ENCODE assay signal across 12 mouse cellular contexts in genomic region chr17:71038812-71039211, GRCm38 (mm10). TPM values are rescaled to one million over a fixed set of nuclear protein-coding genes. Genes with fewer than 3 reads are reported as not detected.
DNase-seq lines count a peak whose midpoint lies in the region; ATAC-seq lines count a peak whose summit lies in the region.
"Had no signal": no experiment of that assay in that cellular context is flagged by ENCODE, and none has a peak within 500 bp of the region (broad histone marks: within the 10 kb centered on the region; RNA-seq: fewer than 3 reads in every experiment).

No protein-coding gene starts in this region.

- no peaks in the 10 kb centered on the region for H3K9me3 ChIP-seq in heart, embryonic 11.5 days (replicated peaks; ENCODE audit: control insufficient read depth, low read length)
- H3K9me3 ChIP-seq in midbrain, embryonic 11.5 days (ENCODE audit: control insufficient read depth, low read length): no peaks in the 10 kb centered on the region
- H3K9me3 ChIP-seq in midbrain, embryonic 16.5 days (replicated peaks; ENCODE audit: control insufficient read depth, low read length, poor library complexity, severe bottlenecking): no peaks in the 10 kb centered on the region

- WGBS in heart, embryonic 11.5 days (ENCODE audit: insufficient replicate concordance): 49% methylated on average over 5 of the region's 5 CpGs
- WGBS in midbrain, embryonic 11.5 days: 76% methylated on average over 5 of the region's 5 CpGs
- 87% methylated on average over 5 of the region's 5 CpGs for WGBS in midbrain, embryonic 16.5 days

- H3K4me2 ChIP-seq in heart, embryonic 11.5 days: no peak overlapping the region
- H3K4me2 ChIP-seq in midbrain, embryonic 11.5 days: no peak overlapping the region
- H3K4me2 ChIP-seq in midbrain, embryonic 16.5 days (ENCODE audit: low read length): no peak overlapping the region

- H3K9ac ChIP-seq in heart, embryonic 11.5 days (ENCODE audit: low read depth, low read length): no peak overlapping the region
- H3K9ac ChIP-seq in midbrain, embryonic 11.5 days (ENCODE audit: low read length): no peak overlapping the region
- no peak overlapping the region for H3K9ac ChIP-seq in midbrain, embryonic 16.5 days (ENCODE audit: low read depth, low read length)

- intact Hi-C loops in heart, postnatal 10 days (cut with DNase I): no loop called here
- intact Hi-C loops in left cerebral cortex, postnatal 10 days (cut with DNase I): no loop called here

- no peak overlapping the region for H3K27ac ChIP-seq in heart, embryonic 11.5 days (ENCODE audit: low read depth, low read length)
- no peak overlapping the region for H3K27ac ChIP-seq in midbrain, embryonic 11.5 days (ENCODE audit: low read depth, low read length)
- H3K27ac ChIP-seq in midbrain, embryonic 16.5 days (ENCODE audit: low read length): no peak overlapping the region

- DNase-seq in heart, adult 11 months: peak; percentile 99
- DNase-seq in midbrain, embryonic 11.5 days (ENCODE audit: low spot score, missing footprints): peak; percentile 77
- peak; percentile 79 to 80 for DNase-seq in heart, postnatal 10 days
- DNase-seq in left cerebral cortex, postnatal 10 days (ENCODE audit: extremely low spot score in 1 of 2, low spot score in 2 of 2): no peak
- DNase-seq in urinary bladder, postnatal 10 days (ENCODE audit: low spot score): no peak
- DNase-seq: adrenal gland, adult 2 months; thymus, adult 2 months had no signal

- no peak overlapping the region for H3K4me3 ChIP-seq in heart, embryonic 11.5 days (ENCODE audit: low read depth, low read length)
- H3K4me3 ChIP-seq in midbrain, embryonic 11.5 days (ENCODE audit: low read depth, low read length): no peak overlapping the region
- H3K4me3 ChIP-seq in midbrain, embryonic 16.5 days (ENCODE audit: low read depth, low read length): no peak overlapping the region

- ATAC-seq in heart, embryonic 11.5 days (replicated peaks; ENCODE audit: insufficient number of reproducible peaks, low FRiP score, low TSS enrichment): no peak
- ATAC-seq in midbrain, embryonic 11.5 days (ENCODE audit: low FRiP score): no peak
- no peak for ATAC-seq in midbrain, embryonic 16.5 days
- ATAC-seq in activated CD4-positive, CD25-positive, alpha-beta regulatory T cell, adult 4 months: no peak
- ATAC-seq: intestine, postnatal 0 days; lung, postnatal 0 days had no signal

- H3K4me1 ChIP-seq in heart, embryonic 11.5 days (ENCODE audit: control insufficient read depth, insufficient read depth, low read length): peaks cover 12% of the 10 kb centered on the region
- H3K4me1 ChIP-seq in midbrain, embryonic 11.5 days (ENCODE audit: control insufficient read depth, insufficient read depth, low read length): peaks cover 6% of the 10 kb centered on the region
- no peaks in the 10 kb centered on the region for H3K4me1 ChIP-seq in midbrain, embryonic 16.5 days (ENCODE audit: control insufficient read depth, insufficient read depth, low read length)

- H3K27me3 ChIP-seq in heart, embryonic 11.5 days (ENCODE audit: control insufficient read depth, insufficient read depth, low read length): no peaks in the 10 kb centered on the region
- no peaks in the 10 kb centered on the region for H3K27me3 ChIP-seq in midbrain, embryonic 11.5 days (ENCODE audit: control insufficient read depth, insufficient read depth, low read length)
- no peaks in the 10 kb centered on the region for H3K27me3 ChIP-seq in midbrain, embryonic 16.5 days (ENCODE audit: control insufficient read depth, insufficient read depth, low read depth, low read length)

- H3K36me3 ChIP-seq in heart, embryonic 11.5 days (ENCODE audit: control insufficient read depth, insufficient read depth, low read length): peaks cover 6% of the 10 kb centered on the region
- H3K36me3 ChIP-seq in midbrain, embryonic 11.5 days (ENCODE audit: control insufficient read depth, insufficient read depth, low read length): no peaks in the 10 kb centered on the region
- H3K36me3 ChIP-seq in midbrain, embryonic 16.5 days (ENCODE audit: control insufficient read depth, insufficient read depth, low read length): no peaks in the 10 kb centered on the region

RNA-seq across cellular contexts. Expression of gene Myl12a, which starts 36.1 kb away (rescaled TPM):
- polyA plus RNA-seq in heart, embryonic 11.5 days (2014; fragmentation: Nextera tagmentation; extraction: Ambion mirVana): 878 and 906 TPM in 2 replicates
- 375 and 403 TPM in 2 replicates for polyA plus RNA-seq in midbrain, embryonic 11.5 days (2014; fragmentation: Nextera tagmentation; extraction: Ambion mirVana)
- polyA plus RNA-seq in midbrain, embryonic 16.5 days (2015; fragmentation: Nextera tagmentation; extraction: Ambion mirVana): 82.2 and 92.0 TPM in 2 replicates
- total RNA-seq in heart, postnatal 10 days (2021): 100 to 1,000 TPM; 846 to 935 TPM
- polyA plus RNA-seq in activated CD4-positive, CD25-positive, alpha-beta regulatory T cell, adult 4 months (2017; shearing (Covaris generic)): 100 to 1,000 TPM; 693 to 929 TPM
- 10 to 100 TPM; 45.1 to 47.8 TPM for total RNA-seq in left cerebral cortex, postnatal 10 days (2021)

RNA-seq across cellular contexts. Expression of gene Myom1, which starts 36.4 kb away (rescaled TPM):
- 208 and 237 TPM in 2 replicates for polyA plus RNA-seq in heart, embryonic 11.5 days (2014; fragmentation: Nextera tagmentation; extraction: Ambion mirVana)
- polyA plus RNA-seq in midbrain, embryonic 11.5 days (2014; fragmentation: Nextera tagmentation; extraction: Ambion mirVana): 1.3 and 1.4 TPM in 2 replicates
- 1.3 and 1.4 TPM in 2 replicates for polyA plus RNA-seq in midbrain, embryonic 16.5 days (2015; fragmentation: Nextera tagmentation; extraction: Ambion mirVana)
- 1,000 to 10,000 TPM; 1,058 to 1,064 TPM for total RNA-seq in heart, postnatal 10 days (2021)
- under 1 TPM in 1 of 2 experiments, not detected in 1; 0.26 TPM for polyA plus RNA-seq in activated CD4-positive, CD25-positive, alpha-beta regulatory T cell, adult 4 months (2017; shearing (Covaris generic))
- total RNA-seq in left cerebral cortex, postnatal 10 days (2021): 1 to 10 TPM; 3.4 to 3.9 TPM

Comparison
In these comparisons a context has a peak if more than half of its experiments do, and no peak if none do; other contexts are left out.
1. DNase-seq: peak in heart, adult 11 months (single experiment), midbrain, embryonic 11.5 days (single experiment) and heart, postnatal 10 days (2 of 2); none in left cerebral cortex, postnatal 10 days (0 of 2) and urinary bladder, postnatal 10 days (single experiment).
2. RNA of gene Myom1, which starts 36.4 kb away (polyA plus RNA-seq): 208 to 237 TPM in heart, embryonic 11.5 days; 1.3 to 1.4 TPM in midbrain, embryonic 16.5 days, 1.3 to 1.4 TPM in midbrain, embryonic 11.5 days and 0.26 TPM in activated CD4-positive, CD25-positive, alpha-beta regulatory T cell, adult 4 months; every median in the first group is over 10 times any median in the second.